Mouse (Mus musculus) hindbrain, embryonic 15.5 days (tissue): ENCODE results near the gene Aph1a. TPM values are rescaled to one million over a fixed set of nuclear protein-coding genes. Genes with fewer than 3 reads are reported as not detected.
"Not testable (repeated sequence)": the region's sequence is repeated elsewhere in the genome, so short reads cannot be mapped to it uniquely, and the experiment has no call there.

Source experiments
- ATAC-seq: fragments of 200-750 bp; cut with Nextera tagmentation; 2 replicates; pipeline ENCODE4 v1.8.0; 2017; ENCODE audit warnings: low read depth, moderate number of reproducible peaks, moderate TSS enrichment; ENCODE audit not compliant: low FRiP score
- H3K27ac ChIP-seq: fragments of 300-500 bp; sonication (generic); replicated peaks from 2 replicates; pipeline ENCODE4 v1.5.1; 2015; ENCODE audit warnings: mild to moderate bottlenecking, inconsistent platforms
- H3K27me3 ChIP-seq: fragments of 300-500 bp; sonication (generic); 2 replicates; pipeline ENCODE4 v1.6.1; 2015; ENCODE audit warnings: control low read depth, inconsistent platforms
- H3K36me3 ChIP-seq: fragments of 300-500 bp; sonication (generic); 2 replicates; pipeline ENCODE4 v1.6.1; 2015; ENCODE audit warnings: control low read depth, inconsistent platforms
- H3K4me1 ChIP-seq: fragments of 300-500 bp; sonication (generic); replicated peaks from 2 replicates; pipeline ENCODE4 v1.6.1; 2015; ENCODE audit warnings: control low read depth, inconsistent platforms
- H3K4me2 ChIP-seq: fragments of 300-500 bp; sonication (generic); 2 replicates; pipeline ENCODE4 v1.6.1; 2015; ENCODE audit warnings: moderate library complexity, mild to moderate bottlenecking, inconsistent platforms
- H3K4me3 ChIP-seq: fragments of 300-500 bp; sonication (generic); 2 replicates; pipeline ENCODE4 v1.5.1; 2015; ENCODE audit warnings: mild to moderate bottlenecking, inconsistent platforms
- H3K9ac ChIP-seq: fragments of 300-500 bp; sonication (generic); 2 replicates; pipeline ENCODE4 v1.6.1; 2015; ENCODE audit warnings: inconsistent platforms
- H3K9me3 ChIP-seq: fragments of 300-500 bp; sonication (generic); 2 replicates; pipeline ENCODE4 v1.6.1; 2016; ENCODE audit warnings: control low read depth, inconsistent platforms
- WGBS: fragments of 180-500 bp; shearing (Covaris S2); methylation state at CpG from one replicate; pipeline ENCODE4 v1.1.7; 2015; 5-methylcytosine and 5-hydroxymethylcytosine counted together
- polyA plus RNA-seq: library from polyadenylated mRNA; unstranded; fragments of >200 nt; fragmentation: Nextera tagmentation; extraction: Ambion mirVana; gene quantifications from 2 replicates; pipeline ENCODE4 v1.2.1, GENCODE M21; 2015

Gene Aph1a
- polyA plus RNA-seq, 1 experiment from 2014 or later: 34.9 TPM

DNA sequence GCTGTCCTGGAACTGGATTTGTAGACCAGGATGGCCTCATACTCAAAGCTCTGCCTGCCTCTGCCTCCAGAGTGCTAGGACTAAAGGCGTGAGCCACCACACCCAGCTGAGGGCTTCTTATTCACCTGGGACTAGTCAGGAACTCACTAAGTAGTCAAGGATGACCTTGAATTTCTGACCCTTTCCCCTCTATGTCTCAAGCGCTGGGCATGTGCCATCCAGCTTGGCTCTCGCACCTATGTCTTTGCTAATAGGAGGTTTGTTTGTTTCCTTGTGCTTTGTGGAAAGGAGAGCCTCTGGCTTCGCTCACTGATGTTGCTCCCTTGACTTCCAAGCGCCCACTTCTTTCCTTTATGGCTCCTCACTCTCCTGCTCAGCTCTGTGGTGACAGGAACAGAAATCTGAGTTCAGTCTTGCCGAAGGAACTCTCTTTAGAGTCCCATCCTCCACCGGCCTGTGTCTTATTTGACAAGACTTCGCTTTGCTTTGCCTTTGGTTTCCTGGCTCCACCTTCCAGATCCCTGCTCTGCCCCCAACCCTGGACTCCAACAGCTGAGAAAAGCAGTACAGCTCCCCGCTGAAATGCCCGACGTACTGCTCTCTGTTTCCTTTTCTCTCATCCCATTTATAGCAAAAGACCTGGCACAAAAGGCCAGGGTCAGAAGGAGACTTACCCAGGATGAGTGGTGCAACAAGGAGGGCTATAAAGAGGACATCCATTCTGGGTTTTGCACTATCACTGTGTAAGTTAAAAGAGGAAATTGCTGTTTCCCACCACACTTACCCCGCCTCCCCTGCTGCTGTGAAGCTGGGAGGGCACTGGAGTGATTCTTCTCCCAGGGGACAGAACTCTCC, 2.3 kb upstream of the Aph1a start, which contains the start of gene BC028528:
Gene BC028528, minus strand, starts transcription at position 795 of the 855 bp plus-strand sequence.
- 0 out of 2 replicates have a peak within 1 kb of the TSS, but pooled peaks have one; percentile 4 for H3K9ac ChIP-seq
- peak within 1 kb of the TSS; percentile 6 for H3K4me3 ChIP-seq
- peak within 1 kb of the TSS; percentile 43 for H3K27ac ChIP-seq
- H3K4me1 ChIP-seq: peaks cover 24% of the 10 kb centered on the region
- H3K27me3 ChIP-seq: no peaks in the 10 kb centered on the region
- no peaks in the 10 kb centered on the region for H3K9me3 ChIP-seq
- no peaks in the 10 kb centered on the region for H3K36me3 ChIP-seq
- H3K4me2 ChIP-seq: peak within 1 kb of the TSS; percentile 35
- WGBS: 26% methylated on average over 12 of the region's 12 CpGs
- ATAC-seq: no peak

- Histone ChIP-seq H3K4me3 (no peak overlapping the region; the same call in 1 of the 2 replicates), H3K4me2 (peak overlapping the region; percentile 35), H3K9ac (0 out of 2 replicates have a peak overlapping the region, but pooled peaks have one; percentile 4), H3K4me1 (peaks cover 24% of the 10 kb centered on the region), H3K36me3 (peaks cover under 1% of the 10 kb centered on the region; the same call in 1 of the 2 replicates), H3K27ac (peak overlapping the region; percentile 76), H3K9me3 (no peaks in the 10 kb centered on the region), H3K27me3 (no peaks in the 10 kb centered on the region)
- WGBS: 35% methylated on average over 11 of the region's 11 CpGs
- no peak for ATAC-seq
Observed at GRCm38 (mm10) chr3:95892066-95893052, 1.4 kb upstream of the Aph1a start.

GRCm38 (mm10) chr3:95893126-95893525, 643 bp upstream of the Aph1a start:
- ATAC-seq: no peak
- H3K4me1 ChIP-seq: peaks cover 24% of the 10 kb centered on the region

DNA sequence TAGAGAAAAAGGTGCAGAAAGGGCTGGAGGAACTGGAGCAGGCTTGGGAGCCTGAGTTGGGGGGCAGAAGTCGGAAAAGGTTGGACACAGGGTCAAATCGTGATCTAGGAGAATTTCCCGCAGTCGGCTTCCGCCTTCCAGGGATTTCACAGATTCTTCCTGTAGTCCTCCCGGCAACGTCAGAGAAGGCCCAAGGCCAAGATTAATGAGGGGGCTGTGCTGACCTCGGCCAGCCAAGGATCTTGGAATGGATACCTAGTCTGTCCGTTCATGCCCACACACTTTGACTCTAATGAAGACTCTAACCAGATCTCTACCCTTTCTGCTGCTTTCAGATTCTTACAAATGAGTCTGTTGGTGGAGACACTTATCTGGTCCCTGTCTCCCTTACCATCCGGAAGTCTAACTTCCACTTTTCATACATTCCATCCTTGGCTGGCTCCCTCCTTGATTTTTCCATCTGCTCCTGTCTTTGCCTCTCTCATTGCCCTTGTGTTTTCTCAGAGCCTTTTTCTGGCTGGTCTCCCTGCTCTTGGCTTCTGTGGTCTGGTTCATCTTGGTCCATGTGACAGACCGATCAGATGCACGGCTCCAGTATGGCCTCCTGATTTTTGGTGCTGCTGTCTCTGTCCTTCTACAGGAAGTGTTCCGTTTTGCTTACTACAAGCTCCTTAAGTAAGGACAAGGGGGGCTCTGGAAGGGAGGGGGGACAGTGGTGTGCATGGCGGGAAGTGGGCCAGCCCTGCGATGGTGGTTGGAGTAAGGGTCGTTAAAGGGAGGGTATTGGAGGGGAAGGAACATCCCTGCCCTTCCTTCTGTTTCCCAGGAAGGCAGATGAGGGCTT, 770 bp downstream of the Aph1a start:
- Histone ChIP-seq H3K27me3 (no peaks in the 10 kb centered on the region), H3K36me3 (peaks cover 7% of the 10 kb centered on the region; the same call in 1 of the 2 replicates), H3K4me3 (peak overlapping the region; percentile 56), H3K4me1 (peaks cover 24% of the 10 kb centered on the region), H3K4me2 (peak overlapping the region; percentile 64), H3K9me3 (no peaks in the 10 kb centered on the region), H3K27ac (peak overlapping the region; percentile 76), H3K9ac (peak overlapping the region; percentile 62)
- no peak for ATAC-seq
- 16% methylated on average over 16 of the region's 16 CpGs for WGBS

More at GRCm38 (mm10) chr3:95893126-95893525, 643 bp upstream of the Aph1a start:
- no peaks in the 10 kb centered on the region for H3K27me3 ChIP-seq
- H3K36me3 ChIP-seq: peaks cover 7% of the 10 kb centered on the region; the same call in 1 of the 2 replicates
- 20% methylated on average over 7 of the region's 7 CpGs for WGBS
- peak overlapping the region; percentile 42 for H3K9ac ChIP-seq
- H3K27ac ChIP-seq: peak overlapping the region; percentile 76
- peak overlapping the region; percentile 56 for H3K4me3 ChIP-seq
- H3K4me2 ChIP-seq: peak overlapping the region; percentile 64
- no peaks in the 10 kb centered on the region for H3K9me3 ChIP-seq

DNA sequence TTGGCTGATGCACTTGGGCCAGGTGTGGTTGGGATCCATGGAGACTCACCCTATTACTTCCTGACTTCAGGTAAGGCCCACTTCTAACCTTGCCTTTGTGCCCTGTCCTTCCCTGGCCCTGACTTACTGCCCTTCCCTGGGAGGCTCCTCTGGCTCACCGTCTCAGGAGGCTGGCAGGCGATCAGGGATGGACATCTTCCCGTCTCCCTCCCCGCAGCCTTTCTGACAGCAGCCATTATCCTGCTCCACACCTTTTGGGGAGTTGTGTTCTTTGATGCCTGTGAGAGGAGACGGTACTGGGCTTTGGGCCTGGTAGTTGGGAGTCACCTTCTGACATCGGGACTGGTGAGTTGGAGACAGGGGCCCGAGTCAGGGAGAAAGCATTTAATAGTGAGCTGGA, 1.7 kb downstream of the Aph1a start:
- H3K4me3 ChIP-seq: 0 out of 2 replicates have a peak overlapping the region, but pooled peaks have one; percentile 5
- not testable (repeated sequence) for H3K9ac ChIP-seq, H3K36me3 ChIP-seq, H3K27ac ChIP-seq, ATAC-seq, H3K9me3 ChIP-seq, H3K27me3 ChIP-seq
- H3K4me2 ChIP-seq: peak overlapping the region; percentile 64; the same call in 1 of the 2 replicates
- WGBS: 92% methylated on average over 7 of the region's 7 CpGs
- H3K4me1 ChIP-seq: peaks cover 24% of the 10 kb centered on the region

- Histone ChIP-seq H3K36me3 (peaks cover 7% of the 10 kb centered on the region; the same call in 1 of the 2 replicates), H3K4me1 (peaks cover 18% of the 10 kb centered on the region), H3K27ac (no peak overlapping the region), H3K9me3 (no peaks in the 10 kb centered on the region), H3K4me3 (no peak overlapping the region), H3K4me2 (no peak overlapping the region), H3K27me3 (peaks cover 15% of the 10 kb centered on the region), H3K9ac (no peak overlapping the region)
- ATAC-seq: no peak
- 84% methylated on average over 13 of the region's 13 CpGs for WGBS
Observed at GRCm38 (mm10) chr3:95899800-95900524, 6.2 kb downstream of the Aph1a start.

GRCm38 (mm10) chr3:95901616-95902372, 8.0 kb downstream of the Aph1a start:
- WGBS: 76% methylated on average over 9 of the region's 9 CpGs
- no peak for ATAC-seq
- Histone ChIP-seq H3K4me3 (no peak overlapping the region), H3K9ac (no peak overlapping the region), H3K9me3 (no peaks in the 10 kb centered on the region), H3K27ac (no peak overlapping the region), H3K36me3 (peaks cover 7% of the 10 kb centered on the region; the same call in 1 of the 2 replicates), H3K27me3 (peaks cover 19% of the 10 kb centered on the region), H3K4me2 (no peak overlapping the region), H3K4me1 (peaks cover 27% of the 10 kb centered on the region)

DNA sequence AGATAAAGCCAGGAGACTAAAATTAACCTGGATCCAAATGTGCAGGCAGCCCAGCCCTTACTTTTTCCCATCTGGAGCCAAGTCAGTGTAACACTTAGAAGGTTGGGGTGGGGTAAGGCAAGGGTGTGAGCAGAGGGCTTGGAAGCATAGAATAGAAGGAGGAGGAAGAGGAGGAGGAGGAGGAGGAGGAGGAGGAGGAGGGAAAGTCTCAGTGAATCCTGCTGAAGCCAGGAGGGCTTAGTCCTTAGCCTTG, 8.5 kb downstream of the Aph1a start:
- peaks cover 19% of the 10 kb centered on the region for H3K27me3 ChIP-seq
- H3K36me3 ChIP-seq: peaks cover 7% of the 10 kb centered on the region; the same call in 1 of the 2 replicates
- no peak overlapping the region for H3K9ac ChIP-seq
- no peak overlapping the region for H3K4me2 ChIP-seq
- H3K4me1 ChIP-seq: peaks cover 30% of the 10 kb centered on the region
- H3K27ac ChIP-seq: no peak overlapping the region
- H3K9me3 ChIP-seq: no peaks in the 10 kb centered on the region
- H3K4me3 ChIP-seq: no peak overlapping the region
- ATAC-seq: no peak

DNA sequence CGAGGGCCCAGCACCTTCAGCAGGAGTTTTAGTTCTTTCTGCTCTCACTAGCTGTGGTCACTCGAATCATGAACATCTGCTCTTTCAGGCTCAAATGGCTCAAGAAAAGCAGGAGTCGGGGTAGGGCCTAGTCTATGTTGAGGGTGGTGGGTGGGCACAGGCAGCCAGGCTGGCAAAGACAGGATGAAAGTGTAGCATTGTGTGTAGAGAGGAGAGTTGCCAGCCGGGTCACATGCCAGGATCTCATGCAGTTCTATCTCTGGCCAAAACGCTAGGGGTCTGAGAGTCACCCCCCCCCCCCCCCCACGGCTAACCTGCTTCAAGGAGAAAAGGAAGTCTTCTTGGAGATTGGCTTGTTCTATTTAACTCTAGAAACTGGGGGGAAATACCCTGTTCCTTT, 8.9 kb downstream of the Aph1a start:
- no peak overlapping the region for H3K4me3 ChIP-seq
- no peak overlapping the region for H3K27ac ChIP-seq
- ATAC-seq: no peak
- H3K27me3 ChIP-seq: peaks cover 21% of the 10 kb centered on the region
- no peak overlapping the region for H3K4me2 ChIP-seq
- peaks cover 30% of the 10 kb centered on the region for H3K4me1 ChIP-seq
- WGBS: 45% methylated on average over 6 of the region's 6 CpGs
- H3K9me3 ChIP-seq: no peaks in the 10 kb centered on the region
- no peak overlapping the region for H3K9ac ChIP-seq
- H3K36me3 ChIP-seq: peaks cover 3% of the 10 kb centered on the region; the same call in 1 of the 2 replicates

DNA sequence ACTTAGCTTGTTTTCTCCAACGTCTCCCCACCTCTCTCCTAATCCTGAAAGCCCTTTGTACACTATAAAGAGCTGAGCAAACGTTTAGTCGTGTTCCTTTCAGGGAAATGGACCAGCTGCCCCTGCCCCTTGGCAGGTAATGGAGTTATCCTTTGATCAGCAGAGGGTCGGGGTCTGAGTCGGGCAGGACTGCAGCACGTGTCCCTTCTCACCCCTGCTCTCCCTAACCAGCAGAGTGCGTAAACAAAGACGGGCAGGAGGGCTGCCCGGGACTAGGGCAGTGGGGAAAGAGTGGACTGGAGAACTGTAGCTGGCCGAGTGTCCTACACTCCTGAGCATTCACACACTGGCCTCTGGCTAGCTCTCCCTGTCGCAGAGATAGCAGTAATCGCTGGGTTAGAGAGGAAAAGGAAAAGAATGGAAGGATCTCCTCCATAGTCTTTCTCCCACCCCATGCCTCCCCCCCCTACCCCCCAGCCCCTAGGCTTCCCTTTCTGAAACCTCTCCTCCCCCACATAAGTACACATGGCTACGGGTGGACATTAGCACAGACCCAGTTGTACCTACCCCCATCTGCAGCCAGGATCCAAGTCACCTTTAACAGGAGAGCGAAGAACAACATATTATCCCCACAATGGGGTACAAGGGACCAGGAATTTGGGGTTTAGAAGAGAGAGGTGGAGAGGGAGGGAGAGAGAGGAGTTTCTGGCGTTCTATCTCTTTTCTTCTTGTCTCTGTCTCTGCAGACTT, 10.2 kb downstream of the Aph1a start:
- no peaks in the 10 kb centered on the region for H3K36me3 ChIP-seq
- H3K4me1 ChIP-seq: peaks cover 30% of the 10 kb centered on the region
- H3K4me2 ChIP-seq: peak overlapping the region; percentile 61
- no peak overlapping the region for H3K27ac ChIP-seq
- 3% methylated on average over 15 of the region's 15 CpGs for WGBS
- peaks cover 27% of the 10 kb centered on the region for H3K27me3 ChIP-seq
- no peak for ATAC-seq
- H3K9ac ChIP-seq: no peak overlapping the region
- peak overlapping the region; percentile 25 for H3K4me3 ChIP-seq
- H3K9me3 ChIP-seq: no peaks in the 10 kb centered on the region
